Mouse (Mus musculus) adrenal gland, postnatal 36 days (tissue): ENCODE results near the gene Zfp53. TPM values are rescaled to one million over a fixed set of nuclear protein-coding genes. Genes with fewer than 3 reads are reported as not detected.

ENCODE experiments used
- DNase-seq, 2 experiments: peaks; one replicate each; pipeline ENCODE4 v3.0.0; 2021; ENCODE audit warnings: mixed read lengths in 1 of 2
- total RNA-seq, 2 experiments: library from RNA; stranded (reverse); gene quantifications; 2 replicates each; pipeline ENCODE4 v1.2.3; 2021

Gene Zfp53
- total RNA-seq, 2 experiments from 2014 or later, result 3.5 to 3.9 TPM

GRCm38 (mm10) chr17:21517130-21517671 lies 28.4 kb downstream of the Zfp53 start:
- DNase-seq, result no peak

GRCm38 (mm10) chr17:21526270-21526669 lies 37.5 kb downstream of the Zfp53 start:
- no peak for DNase-seq

GRCm38 (mm10) chr17:21530645-21531330 lies 42.0 kb downstream of the Zfp53 start:
- DNase-seq, result no peak

- peak; percentile 15 to 45 for DNase-seq
Measured at GRCm38 (mm10) chr17:21531621-21532020, 42.8 kb downstream of the Zfp53 start.

- peak; percentile 74 to 77 for DNase-seq
Measured at GRCm38 (mm10) chr17:21532101-21532951, 43.5 kb downstream of the Zfp53 start.

- DNase-seq, result no peak
Measured at GRCm38 (mm10) chr17:21533961-21534360, 45.2 kb downstream of the Zfp53 start.

GRCm38 (mm10) chr17:21534460-21535095 lies 45.8 kb downstream of the Zfp53 start:
- DNase-seq, result peak in 1 of 2 experiments; percentile 40

GRCm38 (mm10) chr17:21535096-21536001 lies 46.6 kb downstream of the Zfp53 start, which contains the start of gene Zfp52:
TSS of gene Zfp52 (plus strand) at chr17:21535539.
- peak; percentile 84 to 87 for DNase-seq

- DNase-seq, result no peak
Measured at GRCm38 (mm10) chr17:21536096-21536495, 47.3 kb downstream of the Zfp53 start.

- DNase-seq, result peak; percentile 18 to 35
Measured at GRCm38 (mm10) chr17:21536676-21537075, 47.9 kb downstream of the Zfp53 start.

- DNase-seq, result peak; percentile 75 to 82
Measured at GRCm38 (mm10) chr17:21557831-21558230, 69.0 kb downstream of the Zfp53 start.

Other genes starting within 250 kb of the Zfp53 start
- gene Vmn1r235, start 232.6 kb upstream of the Zfp53 start, total RNA-seq, result not detected
- not detected for gene Vmn1r236, start 206.1 kb upstream of the Zfp53 start, total RNA-seq
- not detected for gene Vmn1r237, start 177.1 kb upstream of the Zfp53 start, total RNA-seq
- gene Zfp677, start 105.2 kb upstream of the Zfp53 start, total RNA-seq, result 1 to 10 TPM; 3.0 to 5.5 TPM
- 1 to 10 TPM; 2.4 to 2.5 TPM for gene Zfp54, start 65.8 kb upstream of the Zfp53 start, total RNA-seq
- gene Zfp51, start 38.6 kb upstream of the Zfp53 start, total RNA-seq, result 1 to 10 TPM; 7.3 TPM
- 10 to 100 TPM; 29.6 to 33.9 TPM for gene Zfp52, start 46.5 kb downstream of the Zfp53 start, total RNA-seq
- gene Zfp948, start 78.0 kb downstream of the Zfp53 start, total RNA-seq, result 10 to 100 TPM; 10.6 to 14.2 TPM
- 1 to 10 TPM; 7.1 to 8.1 TPM for gene Zfp983, start 161.6 kb downstream of the Zfp53 start, total RNA-seq
- 1 to 10 TPM in 1 of 2 experiments, not detected in 1; 2.9 TPM for gene Gm10226, start 202.9 kb downstream of the Zfp53 start, total RNA-seq
- gene Zfp760, start 218.7 kb downstream of the Zfp53 start, total RNA-seq, result 1 to 10 TPM; 6.1 to 6.3 TPM
- gene Zfp229, start 241.8 kb downstream of the Zfp53 start, total RNA-seq, result 10 to 100 TPM in 1 of 2 experiments, 1 to 10 TPM in 1; 9.9 to 11.6 TPM